Mouse (Mus musculus) cerebellum, adult 2 months (tissue): ENCODE results near the gene Nek2. TPM values are rescaled to one million over a fixed set of nuclear protein-coding genes. Genes with fewer than 3 reads are reported as not detected.

Experiments
- DNase-seq, 2 experiments: peaks; one replicate each; pipeline ENCODE4 v3.0.0; 2021
- H3K27ac ChIP-seq: fragments of 200-500 bp; 2 replicates; pipeline ENCODE4 v1.5.1; 2012; ENCODE audit warnings: low read length, control low read depth, inconsistent platforms; ENCODE audit not compliant: insufficient read depth
- H3K27me3 ChIP-seq: fragments of 200-500 bp; 2 replicates; pipeline ENCODE4 v1.6.1; 2012; ENCODE audit warnings: inconsistent platforms, mild to moderate bottlenecking, low read length, moderate library complexity; ENCODE audit not compliant: control insufficient read depth, insufficient read depth
- H3K4me1 ChIP-seq: fragments of 200-500 bp; 2 replicates; pipeline ENCODE4 v1.6.1; 2011; ENCODE audit warnings: low read length; ENCODE audit not compliant: control insufficient read depth, insufficient read depth
- H3K4me3 ChIP-seq: fragments of 200-500 bp; replicated peaks from 2 replicates; pipeline ENCODE3; 2011; ENCODE audit warnings: mild to moderate bottlenecking, low read depth, low read length, control low read depth; ENCODE audit not compliant: insufficient read depth
- CTCF ChIP-seq: fragments of 200-500 bp; IDR thresholded peaks from 2 replicates; pipeline ENCODE4 v1.5.1; 2011; ENCODE audit warnings: low read depth, mild to moderate bottlenecking, control low read depth, low read length, moderate library complexity, borderline replicate concordance; ENCODE audit not compliant: insufficient read depth
- POLR2A ChIP-seq: fragments of 200-500 bp; IDR thresholded peaks from 2 replicates; pipeline ENCODE4 v1.6.1; 2011; ENCODE audit warnings: low read length, control low read depth, borderline replicate concordance; ENCODE audit not compliant: insufficient read depth
- WGBS: fragments of 180-500 bp; shearing (Covaris S2); methylation state at CpG from one replicate; pipeline ENCODE4 v1.1.7; 2018; 5-methylcytosine and 5-hydroxymethylcytosine counted together
- polyA plus RNA-seq: library from polyadenylated mRNA; depleted of rRNA; stranded (reverse); fragments of >200 nt; gene quantifications from 2 replicates; pipeline ENCODE4 v1.2.3, GENCODE M21; 2012

The Nek2 gene
- polyA plus RNA-seq, 1 experiment, result 4.5 TPM

GRCm38 (mm10) chr1:191837691-191838090 is 16.4 kb downstream of the Nek2 start:
- H3K4me1 ChIP-seq, result no peaks in the 10 kb centered on the region
- no peaks in the 10 kb centered on the region for H3K27me3 ChIP-seq
- TF ChIP-seq POLR2A (no peak), CTCF (no peak)
- no peak for DNase-seq
- no peak overlapping the region for H3K27ac ChIP-seq
- H3K4me3 ChIP-seq, result no peak overlapping the region
- WGBS, result 79% methylated on average over 3 of the region's 3 CpGs

- TF ChIP-seq POLR2A, result no peak
- TF ChIP-seq CTCF, result no peak
- Histone ChIP-seq H3K27ac (no peak overlapping the region), H3K4me3 (no peak overlapping the region), H3K27me3 (no peaks in the 10 kb centered on the region), H3K4me1 (no peaks in the 10 kb centered on the region)
- 54% methylated on average over 17 of the region's 17 CpGs for WGBS
- DNase-seq, result no peak
Observed at GRCm38 (mm10) chr1:191838994-191839741, 17.9 kb downstream of the Nek2 start.

- no peak overlapping the region for H3K4me3 ChIP-seq
- no peak overlapping the region for H3K27ac ChIP-seq
- TF ChIP-seq POLR2A (no peak), CTCF (no peak)
- no peak for DNase-seq
- WGBS, result 59% methylated on average over 11 of the region's 11 CpGs
- no peaks in the 10 kb centered on the region for H3K27me3 ChIP-seq
- no peaks in the 10 kb centered on the region for H3K4me1 ChIP-seq
Observed at GRCm38 (mm10) chr1:191840774-191841565, 19.7 kb downstream of the Nek2 start.

GRCm38 (mm10) chr1:191842247-191842646 is 21.0 kb downstream of the Nek2 start:
- Histone ChIP-seq H3K4me1 (no peaks in the 10 kb centered on the region), H3K27ac (no peak overlapping the region), H3K4me3 (no peak overlapping the region), H3K27me3 (no peaks in the 10 kb centered on the region)
- 91% methylated on average over 12 of the region's 12 CpGs for WGBS
- no peak for DNase-seq
- TF ChIP-seq CTCF (no peak), POLR2A (no peak)

- DNase-seq, result no peak
- whole genome bisulfite sequencing, result 74% methylated on average over 5 of the region's 5 CpGs
- TF ChIP-seq CTCF (no peak), POLR2A (no peak)
- Histone ChIP-seq H3K4me3 (no peak overlapping the region), H3K27me3 (no peaks in the 10 kb centered on the region), H3K27ac (no peak overlapping the region), H3K4me1 (no peaks in the 10 kb centered on the region)
Observed at GRCm38 (mm10) chr1:191846667-191847066, 25.4 kb downstream of the Nek2 start.

- Histone ChIP-seq H3K27me3 (no peaks in the 10 kb centered on the region), H3K27ac (no peak overlapping the region), H3K4me3 (no peak overlapping the region), H3K4me1 (no peaks in the 10 kb centered on the region)
- no peak for TF ChIP-seq POLR2A
- no peak for TF ChIP-seq CTCF
- DNase-seq, result no peak
- WGBS, result 73% methylated on average over 4 of the region's 4 CpGs
Observed at GRCm38 (mm10) chr1:191849501-191849900, 28.3 kb downstream of the Nek2 start.

GRCm38 (mm10) chr1:191853442-191853841 is 32.2 kb downstream of the Nek2 start:
- DNase-seq, result no peak

More at GRCm38 (mm10) chr1:191853442-191853841, 32.2 kb downstream of the Nek2 start:
- Histone ChIP-seq H3K27me3 (no peaks in the 10 kb centered on the region), H3K4me3 (no peak overlapping the region), H3K27ac (no peak overlapping the region), H3K4me1 (no peaks in the 10 kb centered on the region; the same call in 1 of the 2 replicates)
- TF ChIP-seq POLR2A, result no peak
- TF ChIP-seq CTCF, result no peak
- WGBS, result 58% methylated on average over 9 of the region's 9 CpGs
